Mouse (Mus musculus) ES-E14 (cell line): ENCODE results near the gene Fancc.

Experiments used
- CHD2 ChIP-seq: IDR thresholded peaks from 2 replicates; pipeline ENCODE4 v1.6.1; 2014; ENCODE audit warnings: mild to moderate bottlenecking, low read depth, low read length, inconsistent platforms
- HCFC1 ChIP-seq: IDR thresholded peaks from 2 replicates; pipeline ENCODE4 v1.6.1; 2012; ENCODE audit warnings: low read length, inconsistent platforms, borderline replicate concordance; ENCODE audit not compliant: insufficient read depth
- MAFK ChIP-seq: IDR thresholded peaks from 2 replicates; pipeline ENCODE4 v1.6.1; 2014; ENCODE audit warnings: mild to moderate bottlenecking, low read depth, low read length, inconsistent platforms; ENCODE audit not compliant: insufficient read depth
- ZC3H11A ChIP-seq: IDR thresholded peaks from 2 replicates; pipeline ENCODE4 v1.6.1; 2012; ENCODE audit warnings: low read depth, mild to moderate bottlenecking, inconsistent platforms, low read length, borderline replicate concordance

DNA sequence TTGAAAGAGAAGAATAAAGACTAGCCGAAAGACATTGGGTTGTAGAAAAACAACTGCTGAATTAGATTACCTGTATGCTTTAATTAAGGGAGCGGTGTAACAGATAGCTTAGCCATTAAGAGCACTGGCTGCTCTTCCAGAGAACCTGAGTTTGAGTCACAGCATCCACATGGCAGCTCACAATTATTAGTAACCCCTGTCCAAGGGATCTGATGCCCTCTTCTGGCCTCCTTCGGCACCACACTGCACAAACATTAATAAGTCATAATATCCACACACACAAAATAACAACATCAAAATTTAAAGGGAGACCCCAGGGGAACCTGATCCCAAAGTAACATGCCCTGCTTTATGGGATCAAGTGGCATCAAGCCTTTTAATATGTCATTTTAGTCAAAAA is 64.3 kb downstream of the Fancc start:
- no peak for TF ChIP-seq HCFC1
- TF ChIP-seq MAFK, result no peak
- 0 out of 2 replicates have a peak, but pooled peaks have one; percentile 43 for TF ChIP-seq ZC3H11A
- TF ChIP-seq CHD2, result no peak
